Mouse (Mus musculus) kidney, postnatal 14 days (tissue): Measurements from ENCODE around the gene Tgm3.

ENCODE experiments used
- DNase-seq: peaks from one replicate; pipeline ENCODE4 v3.0.0; 2022; ENCODE audit warnings: mixed read lengths

The Tgm3 gene

DNA sequence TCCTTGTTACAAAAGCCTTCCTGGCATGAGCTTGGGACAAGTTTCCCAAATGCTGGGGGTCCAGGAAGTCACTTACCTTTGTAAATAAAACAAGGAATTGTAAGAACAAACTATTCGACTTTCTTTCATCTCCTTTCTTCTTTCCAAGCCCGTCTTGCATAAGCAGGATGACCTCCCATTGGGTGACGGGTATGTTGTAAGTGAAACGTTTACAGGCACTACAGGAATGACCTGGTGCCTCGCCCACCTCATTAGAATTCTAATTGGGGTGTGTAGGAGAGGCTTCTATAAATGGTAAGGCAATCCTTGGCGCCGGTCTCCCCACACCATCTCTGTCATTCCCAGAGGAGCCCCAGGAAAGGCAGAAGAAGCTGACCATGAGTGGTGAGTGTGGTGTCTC is at the start of gene Tgm3:
Gene Tgm3 (plus strand): TSS at position 324 of the 400 bp plus-strand sequence.
- no peak for DNase-seq

DNA sequence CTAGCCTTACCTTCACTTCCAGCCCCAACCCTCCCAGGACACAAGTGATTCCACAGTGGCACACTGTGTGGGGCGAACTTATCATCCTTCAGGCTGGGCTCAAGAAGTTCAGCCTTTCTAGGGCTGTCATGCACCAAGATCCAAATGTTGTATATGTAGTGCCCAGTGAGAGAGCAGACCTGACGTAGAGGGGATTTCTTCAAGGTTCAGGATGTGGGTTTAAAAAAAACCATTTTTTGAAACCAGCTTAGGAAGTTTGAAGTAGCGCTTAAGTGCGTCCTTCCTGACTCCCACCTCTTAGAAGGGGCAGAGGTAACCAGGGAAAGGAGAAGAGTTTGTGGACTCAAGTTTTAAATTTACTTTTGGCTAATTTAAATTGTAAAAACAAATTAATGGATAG is 31.5 kb upstream of the Tgm3 start:
- no peak for DNase-seq

DNA sequence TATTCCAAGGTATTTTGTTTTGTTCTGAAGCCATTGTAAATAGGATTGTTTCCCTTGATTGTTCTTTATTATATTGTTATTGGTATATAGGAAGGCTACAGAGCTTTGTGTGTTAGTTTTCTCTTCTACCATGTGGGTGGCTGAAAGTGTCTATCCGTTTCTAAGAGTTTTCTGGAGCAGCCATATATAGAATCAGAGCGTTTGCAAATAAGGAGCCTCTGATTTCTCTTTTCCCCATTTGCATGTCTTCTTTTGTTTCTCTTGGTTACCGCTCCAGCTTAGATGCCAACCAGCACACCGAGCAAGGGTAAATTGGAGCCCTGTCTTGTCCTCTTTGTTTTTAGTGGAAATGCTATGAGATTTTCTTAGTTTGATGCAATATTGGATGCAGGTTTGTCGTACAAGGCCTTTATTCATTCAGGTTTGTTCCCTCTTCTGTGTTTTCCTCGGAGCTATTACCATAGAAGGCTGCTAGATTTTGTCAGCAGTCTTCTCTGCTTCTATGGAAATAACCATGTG is 24.6 kb upstream of the Tgm3 start:
- DNase-seq: no peak

DNA sequence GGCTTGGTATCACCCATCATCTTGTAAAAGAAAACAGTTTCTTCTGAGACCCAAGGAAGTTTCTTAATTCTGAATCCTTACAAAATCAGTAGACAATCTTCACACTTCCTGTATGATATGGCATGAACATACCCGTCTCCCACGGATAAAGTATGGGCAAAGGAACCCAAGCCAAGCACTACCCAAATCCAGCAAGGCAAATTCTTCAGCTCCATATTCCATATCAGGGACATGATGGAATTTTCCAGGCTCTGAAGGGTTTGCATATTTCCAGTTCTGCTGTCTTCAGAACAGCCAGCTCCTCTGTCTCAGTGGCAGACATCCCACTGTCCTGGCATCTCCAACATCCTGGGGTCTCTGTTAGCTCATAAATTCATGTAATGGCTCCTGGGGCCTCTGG is 22.5 kb upstream of the Tgm3 start:
- DNase-seq: no peak

DNA sequence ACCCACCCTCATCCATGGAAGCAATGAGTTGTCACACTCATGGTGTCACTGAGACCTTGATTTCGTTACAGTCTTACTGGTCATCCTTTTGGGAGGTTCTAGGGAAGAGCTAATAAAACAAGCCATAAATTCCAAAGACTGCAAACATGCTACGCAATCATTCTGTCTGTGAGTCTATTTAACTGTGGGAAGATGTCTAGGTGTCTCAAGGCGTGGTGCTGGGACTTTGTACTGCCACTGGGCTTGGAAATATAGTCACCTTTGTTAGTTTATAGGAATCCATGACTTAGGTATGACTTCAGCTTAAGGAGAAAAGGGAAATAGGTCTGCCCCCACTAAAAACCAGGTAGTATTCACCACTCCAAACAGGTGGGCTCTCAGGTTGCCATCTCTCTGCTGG is 17.7 kb upstream of the Tgm3 start:
- no peak for DNase-seq

DNA sequence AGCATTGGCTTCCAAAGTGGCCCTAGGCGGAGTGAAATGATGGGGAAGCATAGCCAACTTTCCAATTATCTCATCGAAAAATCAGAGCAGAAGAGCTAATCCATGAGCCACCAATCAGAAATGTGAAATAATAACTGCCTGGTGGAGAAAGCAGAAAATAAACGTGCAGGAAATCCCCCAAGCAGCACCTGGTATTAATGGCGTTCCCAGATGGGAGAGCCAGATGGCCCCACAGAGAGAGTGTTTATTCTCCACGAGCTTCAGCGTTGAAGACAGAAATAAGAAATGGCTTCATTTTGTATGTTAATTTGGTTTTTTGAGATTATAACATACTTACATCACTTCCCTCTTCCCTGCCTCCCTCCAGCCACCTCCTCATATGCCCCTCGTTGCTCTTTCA is 13.7 kb upstream of the Tgm3 start:
- no peak for DNase-seq

DNA sequence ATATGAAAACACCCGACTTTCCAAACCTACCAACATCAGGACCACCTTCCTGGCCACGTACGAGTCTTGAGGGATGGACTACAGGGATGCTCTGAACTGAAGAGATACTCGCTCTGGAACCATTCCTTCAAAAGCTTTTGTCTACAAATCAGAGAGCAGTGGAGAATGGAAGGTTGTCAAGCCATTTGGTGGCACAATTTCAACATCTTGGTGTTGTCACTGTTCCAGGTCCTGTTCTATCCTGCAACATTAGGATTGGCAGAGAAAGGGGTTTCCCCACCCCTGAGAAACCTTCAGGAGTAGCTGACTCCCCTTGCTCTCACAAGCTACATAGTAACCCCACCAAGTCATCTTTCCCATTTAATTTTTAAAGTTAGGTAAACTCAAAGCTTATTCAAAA is 12.9 kb upstream of the Tgm3 start:
- DNase-seq: no peak

DNA sequence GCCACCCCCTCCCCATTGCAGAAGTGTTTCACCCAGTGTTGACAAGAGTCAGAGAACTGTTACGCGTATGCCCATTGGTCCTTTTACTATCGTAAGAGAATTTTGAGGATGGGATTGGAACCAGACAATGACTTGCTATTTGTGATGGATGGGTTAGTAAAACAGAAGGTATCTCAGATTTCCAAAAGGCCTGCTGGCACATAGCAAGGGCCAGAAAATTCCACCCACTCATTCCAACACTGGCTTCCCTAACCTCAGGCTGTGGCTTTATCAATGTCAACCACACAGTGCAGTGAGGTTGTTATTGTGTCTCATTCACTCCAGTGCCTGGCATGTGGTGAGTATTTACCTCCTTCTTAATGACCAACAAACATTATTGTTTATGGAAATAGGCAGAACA is 11.5 kb upstream of the Tgm3 start:
- DNase-seq: no peak

DNA sequence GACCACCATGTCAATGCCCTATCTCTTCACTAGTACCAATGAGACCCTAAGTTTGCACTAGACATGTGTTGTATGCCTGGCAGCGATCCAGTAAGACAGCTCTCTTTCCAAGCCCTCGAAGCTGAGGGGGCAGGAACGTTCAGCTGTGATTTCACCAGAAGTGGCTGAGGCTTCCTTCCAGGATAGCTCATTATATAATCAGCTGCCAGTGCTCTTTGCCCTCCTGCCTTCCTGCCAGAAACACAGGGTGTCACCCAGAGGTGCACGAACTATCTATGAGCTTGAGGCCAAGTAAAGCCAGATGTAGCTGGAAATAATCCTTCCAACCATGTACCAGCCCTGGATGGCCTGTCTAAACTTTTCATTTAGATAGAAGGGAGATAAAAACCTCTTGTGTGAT is 8.1 kb upstream of the Tgm3 start:
- DNase-seq: peak; percentile 71

DNA sequence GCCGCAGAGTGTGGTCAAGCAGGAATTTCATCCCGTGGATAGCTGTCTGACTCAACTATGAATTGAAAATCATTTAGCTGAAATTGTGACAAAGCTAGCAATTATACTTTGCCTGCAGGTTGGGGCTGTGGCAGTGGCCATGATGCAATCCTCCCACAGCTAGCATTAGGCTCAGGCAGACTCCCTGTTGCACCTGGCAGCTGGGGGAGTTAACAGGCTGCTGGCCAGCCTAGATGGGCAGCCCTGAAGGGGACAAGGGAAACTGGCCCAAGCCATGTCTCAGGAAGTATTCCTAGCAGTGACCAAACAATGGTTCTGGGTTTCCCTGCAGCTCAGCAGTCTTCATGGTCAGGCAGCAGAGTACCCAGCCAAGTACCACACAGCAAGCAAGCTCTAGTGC is 2.8 kb upstream of the Tgm3 start:
- DNase-seq: no peak

DNA sequence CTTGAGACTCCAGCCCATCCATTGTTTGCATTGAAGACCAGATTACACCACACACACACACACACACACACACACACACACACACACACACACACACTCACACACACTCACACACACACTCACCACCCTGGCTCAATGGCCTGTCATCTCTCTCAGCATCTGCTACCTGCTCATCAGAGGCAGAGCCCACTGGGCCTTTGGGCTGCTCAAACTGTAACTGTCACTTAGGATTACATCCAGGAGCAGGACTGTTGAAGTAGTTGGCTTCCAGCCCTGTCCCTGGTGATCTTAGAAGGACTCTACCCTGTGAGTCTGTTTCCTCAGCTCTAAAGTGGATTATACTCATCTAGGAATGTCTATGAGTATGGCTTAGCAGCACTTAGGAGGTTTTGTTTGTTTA is 1.5 kb downstream of the Tgm3 start:
- no peak for DNase-seq

DNA sequence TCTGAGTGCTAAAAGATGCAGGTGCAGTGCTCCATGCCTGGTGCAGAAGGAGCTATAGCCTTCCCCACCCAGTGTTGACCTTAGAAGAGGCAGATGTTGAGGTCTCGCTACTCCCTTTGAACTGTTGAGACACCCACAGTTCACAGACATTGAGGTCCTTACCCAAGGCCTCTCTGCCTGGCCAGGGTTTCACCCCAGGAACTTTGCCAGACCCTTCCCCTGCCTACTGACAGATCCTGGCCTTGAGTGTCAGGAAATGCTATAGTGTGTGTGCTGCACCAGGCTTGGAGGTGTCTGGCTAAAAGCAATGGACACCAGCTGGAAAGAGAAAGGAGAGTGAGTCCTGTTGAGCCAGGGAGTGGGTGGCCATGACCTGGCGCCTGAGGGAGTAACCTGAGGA is 3.0 kb downstream of the Tgm3 start:
- DNase-seq: no peak

DNA sequence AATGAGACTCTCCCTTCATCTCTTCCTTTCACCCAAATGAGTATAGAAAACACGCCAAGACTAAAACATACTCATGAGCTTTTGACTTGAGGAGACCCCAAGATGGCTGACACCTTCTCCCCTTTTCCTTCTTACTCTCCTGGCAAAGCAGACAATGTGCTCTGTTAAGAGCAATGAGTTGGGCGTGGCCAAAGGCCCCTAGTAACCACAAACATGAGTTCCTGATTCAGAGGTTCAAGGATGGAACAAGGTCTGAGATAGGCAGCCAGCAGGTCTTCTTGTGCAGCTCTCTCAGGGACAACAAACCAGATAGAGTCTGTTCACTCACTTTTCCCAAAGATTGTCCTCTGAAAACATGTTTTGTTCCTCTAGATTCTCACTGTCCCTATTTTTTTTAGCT is 5.9 kb downstream of the Tgm3 start:
- no peak for DNase-seq

DNA sequence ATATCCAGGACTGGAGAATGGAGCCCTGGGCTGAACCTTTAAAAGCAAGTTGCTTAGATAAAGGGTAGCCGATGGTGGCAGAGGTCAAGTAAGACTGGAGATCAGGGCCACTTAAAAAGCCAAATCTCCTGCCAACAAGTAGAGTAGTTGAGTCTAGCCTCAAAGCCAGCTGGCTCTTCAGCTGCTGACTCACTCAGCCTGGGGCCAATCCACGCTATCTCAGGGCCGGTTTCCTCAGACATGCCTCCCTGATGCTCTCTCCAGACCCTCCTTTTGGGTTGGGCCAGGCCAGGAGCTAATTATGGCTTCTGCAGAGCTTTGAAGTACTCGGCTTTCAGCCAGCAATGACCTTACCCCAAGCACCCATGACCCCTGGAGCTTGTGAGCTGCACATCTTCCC is 15.7 kb downstream of the Tgm3 start:
- no peak for DNase-seq

DNA sequence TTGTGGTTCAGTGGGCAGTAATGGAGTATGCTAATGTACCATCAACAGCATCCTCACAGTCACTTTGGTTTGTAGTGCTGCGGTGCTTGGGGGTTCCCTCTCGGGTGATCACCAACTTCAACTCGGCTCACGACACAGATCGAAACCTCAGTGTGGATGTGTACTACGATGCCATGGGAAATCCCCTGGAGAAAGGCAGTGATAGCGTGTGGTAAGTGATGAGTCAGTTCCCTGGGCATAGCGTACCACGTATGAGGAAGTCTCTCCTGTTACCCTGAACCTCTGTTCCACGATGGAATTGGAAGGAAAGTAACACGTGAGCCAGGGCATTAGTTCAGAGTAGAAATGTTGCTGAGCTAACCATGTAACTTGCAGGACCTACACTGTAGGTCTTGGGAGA is 17.7 kb downstream of the Tgm3 start:
- no peak for DNase-seq

DNA sequence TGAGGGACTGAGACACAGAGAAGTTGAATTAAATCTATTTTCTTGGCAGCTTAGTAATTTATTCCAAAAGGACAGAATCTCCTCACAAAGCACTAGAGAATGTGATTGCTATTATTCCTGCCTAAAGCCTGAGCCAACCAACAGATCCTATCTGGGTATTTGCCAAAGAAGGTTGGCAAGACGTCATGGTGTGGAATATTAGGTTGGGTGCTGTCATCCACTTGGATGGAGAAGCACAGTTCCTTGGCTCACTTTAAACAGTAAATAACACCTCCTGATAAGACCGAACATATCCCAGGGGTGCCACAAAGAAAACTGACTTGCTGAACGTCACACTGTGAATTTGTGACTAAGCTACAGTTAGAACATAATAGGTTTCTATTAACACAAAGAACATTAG is 20.5 kb downstream of the Tgm3 start:
- no peak for DNase-seq

DNA sequence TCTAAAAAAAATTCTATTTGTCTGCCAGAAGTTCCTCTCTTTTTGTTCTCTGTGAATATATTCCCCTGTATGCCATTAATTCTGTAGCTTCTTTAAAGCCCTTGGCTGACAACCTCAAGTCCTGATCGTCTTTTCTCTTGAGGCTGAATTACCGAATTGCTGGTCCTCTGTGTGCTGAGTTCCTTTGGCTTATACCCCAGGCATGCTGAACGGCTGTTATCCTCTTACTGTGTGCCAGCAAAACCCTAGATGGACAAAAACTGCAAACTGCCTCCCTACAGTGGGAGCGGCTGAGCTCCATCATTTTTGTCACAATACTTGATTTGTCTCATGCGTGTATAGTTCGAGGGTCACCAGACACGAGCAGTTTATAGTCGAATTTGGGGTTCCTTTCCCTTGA is 24.7 kb downstream of the Tgm3 start:
- DNase-seq: no peak

DNA sequence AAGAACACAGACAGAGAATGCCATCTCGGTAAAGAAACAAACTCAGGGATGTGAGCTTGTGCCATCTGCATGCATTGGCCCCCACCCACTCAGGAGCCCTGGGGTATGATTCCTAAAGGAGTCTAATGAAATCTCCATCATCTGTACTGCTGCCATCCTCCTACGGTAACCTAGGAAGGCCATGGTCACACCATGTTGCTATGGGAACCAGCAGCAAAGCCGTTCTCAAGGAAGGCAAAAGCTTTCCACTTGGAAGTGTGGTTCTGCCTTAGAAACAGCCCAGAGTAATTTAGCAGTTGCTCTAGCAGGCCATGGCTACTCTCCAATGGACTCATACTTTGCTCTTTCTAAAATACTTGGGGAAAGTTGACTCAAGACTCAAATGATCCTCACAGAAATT is 26.8 kb downstream of the Tgm3 start:
- DNase-seq: no peak

DNA sequence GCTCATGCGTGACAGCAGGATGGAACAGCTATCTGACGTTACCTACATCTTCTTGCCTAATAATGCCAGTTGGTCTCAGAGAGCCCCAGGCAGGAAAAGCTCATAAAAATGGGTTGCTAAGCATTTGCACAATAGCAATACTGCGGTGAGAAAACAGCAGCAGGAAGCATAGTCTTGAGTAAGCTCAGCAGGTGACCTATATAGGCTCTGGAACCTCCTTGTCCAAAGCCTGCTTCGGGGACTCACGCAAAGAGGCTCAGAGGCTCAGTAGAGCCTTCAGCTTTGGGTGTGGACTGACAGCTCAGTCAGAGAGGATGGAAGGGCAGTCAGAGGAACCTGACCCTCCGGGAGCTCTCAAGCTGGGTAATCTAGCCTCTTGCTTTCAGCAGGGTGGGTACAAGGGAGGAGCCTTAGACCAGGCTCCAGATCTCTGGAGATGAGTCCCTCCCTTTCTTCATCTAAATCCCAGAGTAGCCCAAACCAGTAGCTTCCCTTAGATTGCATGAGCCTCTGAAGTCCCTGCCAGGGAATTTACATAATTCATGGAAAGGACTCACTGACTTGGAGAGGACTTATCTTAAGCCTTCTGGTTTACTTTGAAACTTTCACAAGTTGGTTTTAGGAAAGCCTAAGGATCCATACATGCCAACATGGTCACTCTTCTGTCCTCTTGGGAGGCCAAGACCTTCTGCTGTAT is 28.2 kb downstream of the Tgm3 start:
- no peak for DNase-seq

DNA sequence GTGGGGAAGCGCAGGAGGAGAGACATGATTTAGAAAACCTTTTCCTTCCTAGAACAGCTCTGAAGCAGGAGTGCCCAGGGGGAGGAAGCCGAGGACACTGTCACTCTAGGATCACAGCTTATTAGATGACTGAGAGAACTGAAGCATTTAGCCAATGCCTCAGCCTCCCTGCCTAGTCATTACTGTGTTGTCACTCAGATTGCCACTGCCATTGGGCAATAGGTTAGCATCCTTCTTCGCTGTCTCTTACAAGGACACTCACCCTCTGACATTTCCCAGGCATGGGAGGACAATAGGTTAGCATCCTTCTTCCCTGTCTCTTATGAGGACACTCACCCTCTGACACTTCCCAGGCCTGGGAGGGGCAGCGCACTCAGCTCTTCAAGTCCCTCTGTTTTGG is 31.7 kb downstream of the Tgm3 start:
- DNase-seq: no peak

DNA sequence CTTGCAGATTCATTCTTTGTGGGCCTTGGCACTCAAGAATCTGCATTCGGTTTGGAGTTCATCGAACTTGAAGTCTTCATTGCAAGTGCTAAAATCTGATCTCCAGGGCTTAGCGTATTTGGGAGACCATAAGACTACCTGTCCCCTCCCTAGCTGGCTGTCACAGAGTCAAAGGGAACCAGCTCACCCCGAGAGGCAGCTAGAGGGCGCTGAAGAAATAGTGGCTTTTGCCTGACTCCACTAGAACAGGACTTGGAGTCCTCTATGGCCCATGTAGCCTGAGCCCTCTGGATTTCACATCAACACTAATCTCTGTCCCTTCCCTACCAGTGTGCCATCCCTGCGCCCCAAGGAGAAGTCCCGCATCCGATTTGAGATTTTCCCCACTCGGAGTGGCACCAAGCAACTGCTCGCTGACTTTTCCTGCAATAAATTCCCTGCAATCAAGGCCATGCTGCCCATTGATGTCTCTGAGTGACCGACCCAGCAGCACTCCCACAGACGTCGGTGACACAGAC is 35.8 kb downstream of the Tgm3 start:
- no peak for DNase-seq

DNA sequence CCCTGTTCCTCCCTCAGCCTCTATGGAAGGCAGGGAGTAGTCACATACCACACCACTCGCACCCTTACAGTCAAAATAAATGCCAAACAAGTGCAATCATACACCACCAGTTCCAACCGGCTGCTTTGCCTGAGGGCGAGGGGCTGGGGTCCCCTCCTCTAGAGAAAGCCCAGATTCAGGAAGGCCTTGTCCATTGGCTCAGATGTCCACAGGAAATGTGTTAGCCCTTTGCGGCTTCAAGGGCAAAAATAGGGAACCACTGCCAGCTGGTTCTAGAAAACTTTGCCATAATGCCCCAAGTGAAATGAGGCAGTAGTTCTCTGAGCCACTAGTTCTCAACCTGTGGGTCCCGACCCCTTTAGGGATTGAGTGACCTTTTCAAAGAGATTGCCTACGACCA is 36.6 kb downstream of the Tgm3 start:
- no peak for DNase-seq

DNA sequence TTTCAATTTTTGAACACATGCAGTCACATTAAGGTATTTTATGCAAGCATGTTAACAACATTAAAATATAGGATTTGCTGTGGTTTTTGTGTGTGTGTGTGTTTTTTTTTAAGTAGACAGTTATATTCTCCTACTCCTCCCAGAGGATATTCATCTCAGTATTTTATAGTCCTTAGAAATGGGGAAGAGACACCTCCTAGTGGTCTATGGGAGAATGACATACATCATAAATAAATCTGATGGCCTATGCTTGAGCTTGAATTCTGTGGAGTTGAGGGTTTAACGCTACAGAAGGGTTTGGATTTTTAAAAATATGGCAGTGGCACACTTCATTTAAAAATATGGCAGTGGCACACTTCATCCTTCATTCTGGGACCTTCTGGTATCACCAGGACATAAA is 46.0 kb downstream of the Tgm3 start:
- DNase-seq: peak; percentile 12

DNA sequence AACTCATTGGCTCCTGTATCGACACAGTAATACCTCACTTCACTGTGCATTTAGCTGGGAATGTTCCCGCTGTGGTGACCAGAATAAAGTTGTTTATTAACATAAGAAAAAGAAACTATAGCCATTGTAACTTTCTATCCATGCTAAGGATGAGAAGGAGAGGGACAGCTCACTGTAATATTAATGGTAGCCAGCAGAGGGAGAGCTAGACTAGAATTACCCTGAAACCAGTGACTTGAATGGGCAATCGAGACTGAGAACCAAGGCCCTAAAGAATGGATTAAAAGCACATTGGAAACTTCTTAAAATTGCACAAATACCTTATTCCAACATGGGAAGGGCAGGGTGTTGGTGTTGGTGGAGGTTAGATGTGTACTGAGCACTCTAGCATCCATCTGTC is 56.1 kb downstream of the Tgm3 start:
- DNase-seq: peak; percentile 39

DNA sequence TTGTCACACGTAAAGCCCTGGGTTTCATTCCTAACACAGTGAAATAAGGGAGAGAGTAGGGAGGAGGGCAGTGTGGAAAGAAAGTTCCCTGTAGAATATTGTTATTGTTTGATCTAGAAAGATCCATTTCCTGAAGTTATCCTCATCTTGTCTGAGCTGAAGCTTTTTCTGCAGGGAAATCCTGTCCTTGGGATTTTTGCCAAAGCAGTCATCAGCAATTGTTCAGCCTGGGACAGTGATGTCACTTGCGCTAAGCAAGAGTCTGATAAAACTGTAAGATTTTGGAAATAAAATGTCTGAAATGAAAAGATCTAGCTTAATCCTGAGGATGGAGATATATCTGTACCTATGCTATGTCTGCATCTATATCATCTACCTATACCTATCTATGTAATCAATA is 58.2 kb downstream of the Tgm3 start:
- no peak for DNase-seq
